Mouse (Mus musculus) adrenal gland (tissue): Measurements from ENCODE around the gene Tm9sf2.
"Not testable (repeated sequence)": the region's sequence is repeated elsewhere in the genome, so short reads cannot be mapped to it uniquely, and the experiment has no call there.

Experiments
- intact Hi-C: fragments of 180-260 bp; cut with DNase I; formaldehyde crosslinking; loops from one replicate; pipeline ENCODE4 v1.15.1; 2025

Gene Tm9sf2

GRCm38 (mm10) chr14:122092363-122092762 is 14.5 kb upstream of the Tm9sf2 start:
- intact Hi-C loops = no loop called here

GRCm38 (mm10) chr14:122096331-122096730 is 10.5 kb upstream of the Tm9sf2 start:
- intact Hi-C loops = no loop called here

GRCm38 (mm10) chr14:122099584-122099983 is 7.3 kb upstream of the Tm9sf2 start:
- intact Hi-C loops = no loop called here

- intact Hi-C loops = not testable (repeated sequence)
Measured at GRCm38 (mm10) chr14:122101890-122102289, 4.9 kb upstream of the Tm9sf2 start.

- intact Hi-C loops = no loop called here
Measured at GRCm38 (mm10) chr14:122104881-122105280, 2.0 kb upstream of the Tm9sf2 start.

- intact Hi-C loops = no loop called here
Measured at GRCm38 (mm10) chr14:122105391-122106285, 1.2 kb upstream of the Tm9sf2 start.

GRCm38 (mm10) chr14:122107481-122108214 is 810 bp downstream of the Tm9sf2 start:
- intact Hi-C loops = no loop called here

GRCm38 (mm10) chr14:122111681-122112080 is 4.8 kb downstream of the Tm9sf2 start:
- intact Hi-C loops = no loop called here

GRCm38 (mm10) chr14:122112311-122112710 is 5.5 kb downstream of the Tm9sf2 start:
- intact Hi-C loops = no loop called here

GRCm38 (mm10) chr14:122116200-122116599 is 9.4 kb downstream of the Tm9sf2 start:
- intact Hi-C loops = no loop called here

GRCm38 (mm10) chr14:122130111-122130797 is 23.4 kb downstream of the Tm9sf2 start:
- intact Hi-C loops = loop anchor here (5.0 kb wide), 1 partner anchor 203 kb away; no protein-coding TSS in a partner anchor

- intact Hi-C loops = loop anchor here (5.0 kb wide), 1 partner anchor 204 kb away; no protein-coding TSS in a partner anchor
Measured at GRCm38 (mm10) chr14:122131644-122132043, 24.8 kb downstream of the Tm9sf2 start.

GRCm38 (mm10) chr14:122136368-122136928 is 29.6 kb downstream of the Tm9sf2 start:
- intact Hi-C loops = no loop called here

GRCm38 (mm10) chr14:122137234-122137633 is 30.4 kb downstream of the Tm9sf2 start:
- intact Hi-C loops = no loop called here

GRCm38 (mm10) chr14:122140126-122140525 is 33.3 kb downstream of the Tm9sf2 start:
- intact Hi-C loops = no loop called here

- intact Hi-C loops = no loop called here
Measured at GRCm38 (mm10) chr14:122143585-122144269, 36.9 kb downstream of the Tm9sf2 start.

- intact Hi-C loops = no loop called here
Measured at GRCm38 (mm10) chr14:122145374-122145773, 38.5 kb downstream of the Tm9sf2 start.

- intact Hi-C loops = no loop called here
Measured at GRCm38 (mm10) chr14:122150616-122151015, 43.8 kb downstream of the Tm9sf2 start.

GRCm38 (mm10) chr14:122157738-122158137 is 50.9 kb downstream of the Tm9sf2 start:
- intact Hi-C loops = no loop called here

- intact Hi-C loops = no loop called here
Measured at GRCm38 (mm10) chr14:122160916-122161315, 54.1 kb downstream of the Tm9sf2 start.

GRCm38 (mm10) chr14:122168912-122169311 is 62.1 kb downstream of the Tm9sf2 start:
- intact Hi-C loops = no loop called here
